Mouse (Mus musculus): ENCODE measurements around the gene Tnfsf9.

Tnfsf9 gene

DNA sequence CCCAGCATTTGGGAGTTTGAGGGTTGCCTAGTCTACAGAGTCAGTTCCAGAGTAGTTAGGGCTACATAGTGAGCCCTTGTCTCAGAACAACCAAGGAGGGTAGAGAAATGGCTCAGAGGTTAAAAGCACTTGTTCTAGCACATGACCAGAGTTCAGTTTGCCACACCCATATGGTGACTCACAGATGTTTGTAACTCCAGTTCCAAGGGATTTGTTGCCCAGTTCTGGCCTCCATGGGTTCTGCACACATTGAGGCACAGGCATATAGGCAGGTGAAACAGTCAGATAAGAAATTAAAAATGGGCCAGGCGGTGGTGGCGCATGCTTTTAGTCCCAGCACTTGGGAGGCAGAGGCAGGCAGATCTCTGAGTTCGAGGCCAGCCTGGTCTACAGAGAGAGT lies 10.9 kb upstream of the Tnfsf9 start:
- intact Hi-C loops (cut with DNase I), result no loop called here

DNA sequence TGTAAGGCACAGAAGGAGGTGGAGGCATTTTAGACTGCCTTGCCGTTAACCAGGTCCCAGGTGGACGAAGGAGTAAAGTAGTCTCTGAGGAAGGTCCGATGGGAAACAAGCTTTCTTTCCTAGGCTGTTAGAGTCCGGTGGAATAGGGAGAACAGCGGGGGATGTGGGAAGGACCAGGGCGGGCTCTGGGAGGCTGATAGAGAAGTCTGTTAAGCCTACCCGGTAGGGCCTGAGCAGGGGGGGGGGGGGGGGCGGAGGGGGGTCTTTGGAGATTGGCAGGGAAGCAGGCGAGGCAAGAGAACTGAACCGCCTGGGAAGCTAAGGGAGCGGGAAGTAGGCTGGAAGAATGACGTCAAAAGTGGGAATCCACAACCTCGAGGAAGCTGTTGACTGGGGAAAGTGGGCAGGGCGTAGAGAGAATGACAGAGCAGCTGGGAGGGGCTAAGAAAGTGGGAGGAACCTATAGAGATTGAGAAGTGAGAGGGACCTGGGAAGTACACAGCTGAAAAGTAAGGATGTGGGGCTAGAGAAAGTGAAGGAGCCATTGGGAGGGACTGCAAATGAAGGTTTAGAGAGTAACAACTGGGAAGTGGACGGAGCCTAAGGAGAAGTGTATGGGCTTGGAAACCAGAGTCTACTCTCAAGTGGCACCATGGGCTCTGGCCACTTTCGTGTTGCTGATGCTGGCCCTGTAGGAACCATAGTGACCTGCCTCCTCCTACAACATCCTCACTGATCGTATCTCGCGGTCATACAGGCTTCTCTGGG lies 9.1 kb upstream of the Tnfsf9 start:
- intact Hi-C loops (cut with DNase I), result loop anchor here (1.0 to 5.0 kb wide), 2 partner anchors 71 to 236 kb away; no protein-coding TSS in a partner anchor

DNA sequence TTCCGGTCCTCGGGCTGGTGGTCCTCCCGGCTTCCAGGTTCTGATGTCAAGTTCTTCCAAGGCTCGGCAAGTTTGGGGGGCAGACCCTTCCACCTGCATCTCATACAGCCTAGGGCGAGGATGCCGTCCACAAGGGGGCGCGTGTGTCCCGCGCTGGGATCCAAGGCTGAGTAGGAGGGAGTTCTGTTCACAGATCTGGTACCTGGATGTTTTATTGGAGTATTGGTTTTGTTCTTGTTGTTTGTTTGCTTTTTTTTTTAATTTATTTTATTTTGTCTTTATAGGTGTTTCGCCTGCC lies 8.6 kb upstream of the Tnfsf9 start:
- intact Hi-C loops (cut with DNase I), result loop anchor here (1.0 to 5.0 kb wide), 2 partner anchors 71 to 236 kb away; no protein-coding TSS in a partner anchor

DNA sequence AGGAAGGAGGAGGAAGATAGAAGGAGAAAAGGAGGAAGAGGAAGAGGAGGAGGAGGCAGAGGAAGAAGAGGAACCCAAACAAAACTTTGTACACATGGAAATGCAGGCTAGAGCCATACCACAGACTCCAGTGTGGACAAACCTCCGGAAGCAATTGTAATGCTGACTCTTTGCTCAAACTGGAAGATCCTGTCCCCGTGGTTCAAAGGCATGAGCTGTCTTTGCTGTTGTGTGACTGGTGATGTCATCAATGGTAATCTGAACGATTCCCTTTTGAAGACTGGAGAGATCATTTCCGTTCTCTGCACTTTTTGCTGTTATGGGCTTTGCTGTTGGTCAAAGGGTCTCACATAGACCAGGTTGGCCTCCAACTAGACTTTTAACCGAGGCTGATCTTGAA lies 6.8 kb upstream of the Tnfsf9 start:
- intact Hi-C loops (cut with DNase I), result loop anchor here (5.0 kb wide), 1 partner anchor 234 kb away; no protein-coding TSS in a partner anchor

DNA sequence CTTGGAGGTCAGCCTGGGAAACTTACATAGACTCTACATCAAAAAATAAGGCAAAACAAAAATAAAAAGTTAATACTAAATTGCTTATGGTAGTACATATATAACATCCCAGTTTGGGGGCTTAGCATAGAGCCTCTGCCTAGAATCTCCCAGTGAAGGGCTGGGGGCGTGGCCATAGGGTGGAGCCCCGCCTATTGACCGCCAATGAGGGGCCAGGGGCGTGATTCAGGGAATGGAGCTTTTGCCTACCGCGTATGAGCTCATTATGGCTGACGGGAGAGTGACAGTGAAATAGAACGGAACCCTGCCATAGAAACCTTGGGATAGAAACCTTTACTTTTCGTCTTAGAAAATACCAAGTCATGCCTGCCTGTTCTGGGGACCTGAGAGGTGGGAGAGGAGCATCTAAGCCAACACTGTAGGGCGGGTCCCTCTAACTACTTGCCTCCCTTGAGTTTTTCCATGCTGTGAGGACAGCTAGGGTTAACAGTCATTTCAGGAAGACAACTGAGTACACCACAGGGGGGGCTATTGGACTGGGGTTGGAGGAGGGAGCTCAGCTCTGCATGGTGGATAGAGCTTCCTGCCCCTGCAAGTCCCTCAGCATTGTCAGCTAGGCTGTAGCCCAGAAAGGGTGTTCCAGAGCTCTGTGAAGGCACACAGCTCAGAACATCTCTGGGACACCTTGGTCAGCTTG lies 5.3 kb upstream of the Tnfsf9 start:
- intact Hi-C loops (cut with DNase I), result loop anchor here (5.0 kb wide), 1 partner anchor 233 kb away; no protein-coding TSS in a partner anchor

DNA sequence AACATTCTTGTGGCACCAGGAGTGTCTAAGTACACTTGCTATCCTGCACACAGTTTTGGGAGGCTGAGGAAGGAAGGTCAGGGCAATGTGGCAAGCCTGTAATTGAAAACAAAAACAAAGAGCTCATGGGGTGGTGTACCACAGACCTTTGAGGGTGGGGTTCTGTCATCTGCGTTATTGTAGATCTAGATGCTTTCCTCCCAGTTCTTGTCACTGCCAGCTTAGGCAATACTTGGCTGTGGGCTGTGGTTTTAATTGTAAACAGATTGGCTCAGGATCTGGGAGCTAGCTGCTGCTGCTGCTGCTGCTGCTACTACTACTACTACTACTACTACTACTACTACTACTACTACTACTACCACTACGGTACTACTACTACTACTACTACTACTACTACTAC lies 2.8 kb upstream of the Tnfsf9 start:
- intact Hi-C loops (cut with DNase I), result no loop called here

DNA sequence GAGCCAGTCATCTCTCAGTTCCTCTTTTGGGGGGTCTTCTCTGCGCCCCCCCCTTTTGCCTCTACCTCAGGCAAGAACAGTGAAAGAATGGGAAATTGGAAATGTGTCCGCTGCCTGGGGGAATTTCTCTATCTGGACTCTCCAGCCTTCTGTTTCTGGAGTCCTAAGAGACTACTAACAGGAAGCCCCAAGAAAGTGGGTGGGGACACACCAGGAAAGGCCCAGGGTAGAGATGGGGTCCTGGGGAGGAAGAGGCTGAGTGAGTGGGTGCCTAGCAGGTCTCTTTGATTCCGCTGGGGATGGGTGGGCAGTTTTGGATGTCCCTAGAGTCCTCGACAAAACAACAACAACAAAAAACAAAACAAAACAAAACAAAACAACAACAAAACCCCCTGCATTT lies 629 bp upstream of the Tnfsf9 start:
- intact Hi-C loops (cut with DNase I), result no loop called here

DNA sequence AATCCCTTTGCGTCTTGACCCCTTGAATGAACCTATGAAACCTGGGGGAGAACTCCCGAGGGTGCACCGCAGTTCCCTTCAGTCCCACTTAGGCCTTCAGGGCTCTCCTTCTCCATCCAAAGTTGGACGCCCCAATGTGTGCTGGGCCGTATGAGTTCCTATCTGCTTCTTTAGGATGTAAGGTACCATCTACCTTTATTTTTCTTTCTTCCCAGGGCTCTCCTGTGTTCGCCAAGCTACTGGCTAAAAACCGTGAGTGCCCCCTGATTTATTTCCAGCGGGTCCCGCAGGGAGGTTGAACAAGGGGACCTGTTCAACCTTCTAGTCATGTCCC lies 877 bp downstream of the Tnfsf9 start:
- intact Hi-C loops (cut with DNase I), result no loop called here

DNA sequence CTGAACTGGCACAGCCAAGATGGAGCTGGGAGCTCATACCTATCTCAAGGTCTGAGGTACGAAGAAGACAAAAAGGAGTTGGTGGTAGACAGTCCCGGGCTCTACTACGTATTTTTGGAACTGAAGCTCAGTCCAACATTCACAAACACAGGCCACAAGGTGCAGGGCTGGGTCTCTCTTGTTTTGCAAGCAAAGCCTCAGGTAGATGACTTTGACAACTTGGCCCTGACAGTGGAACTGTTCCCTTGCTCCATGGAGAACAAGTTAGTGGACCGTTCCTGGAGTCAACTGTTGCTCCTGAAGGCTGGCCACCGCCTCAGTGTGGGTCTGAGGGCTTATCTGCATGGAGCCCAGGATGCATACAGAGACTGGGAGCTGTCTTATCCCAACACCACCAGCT lies 1.9 kb downstream of the Tnfsf9 start:
- intact Hi-C loops (cut with DNase I), result no loop called here

DNA sequence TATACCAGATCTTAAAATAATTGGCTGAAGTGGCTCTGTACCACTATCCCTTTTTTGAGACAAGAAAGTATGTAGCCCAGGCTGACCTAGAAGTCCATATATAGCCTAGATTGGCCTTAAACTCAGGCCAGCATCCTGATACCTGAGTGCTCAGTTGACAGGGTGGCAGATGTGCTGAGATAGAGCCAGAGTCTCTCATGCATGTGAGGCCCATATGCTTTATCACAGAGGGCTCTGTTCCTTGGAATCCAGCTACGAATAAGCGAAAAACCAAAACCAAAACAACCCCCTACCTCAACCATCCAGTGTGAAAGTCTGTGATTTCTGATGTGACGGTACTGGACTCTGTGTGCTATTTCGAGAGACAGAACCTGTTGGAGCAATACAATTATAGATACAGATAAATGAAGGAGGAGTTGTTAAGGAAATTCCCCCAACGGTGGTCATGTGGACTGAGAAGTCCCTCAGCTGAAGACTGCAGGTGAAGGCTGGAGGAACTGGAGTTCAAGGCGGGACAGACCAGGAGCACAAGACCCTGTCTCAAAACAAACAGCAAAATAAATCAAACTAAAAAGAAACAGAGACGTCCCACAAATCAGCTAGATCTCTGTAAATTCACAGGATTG lies 3.0 kb downstream of the Tnfsf9 start:
- intact Hi-C loops (cut with DNase I), result no loop called here

DNA sequence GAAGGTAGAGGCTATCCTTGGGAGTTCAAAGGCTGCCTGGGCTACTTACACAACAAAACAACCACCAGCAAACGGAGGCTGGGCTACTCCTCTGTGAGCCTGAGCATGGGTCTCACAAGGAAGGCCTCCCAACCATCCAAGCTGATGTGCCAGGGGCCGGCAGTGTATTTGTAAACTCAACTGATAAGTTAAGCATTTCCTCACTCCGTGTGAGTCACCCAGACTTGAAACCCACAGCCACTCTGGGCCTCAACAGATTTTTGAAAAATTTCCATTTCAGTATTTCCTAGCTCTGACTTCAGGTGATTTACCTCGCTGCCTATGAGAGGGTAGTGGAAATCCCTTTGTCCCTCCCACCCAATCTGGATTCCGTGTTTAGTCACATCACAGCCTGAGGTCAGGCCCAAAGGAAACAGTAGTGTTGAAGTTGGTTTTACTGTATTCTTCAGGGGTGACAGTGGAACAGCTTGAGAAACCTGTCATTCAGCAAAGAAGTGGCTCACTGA lies 3.6 kb downstream of the Tnfsf9 start:
- intact Hi-C loops (cut with DNase I), result no loop called here

DNA sequence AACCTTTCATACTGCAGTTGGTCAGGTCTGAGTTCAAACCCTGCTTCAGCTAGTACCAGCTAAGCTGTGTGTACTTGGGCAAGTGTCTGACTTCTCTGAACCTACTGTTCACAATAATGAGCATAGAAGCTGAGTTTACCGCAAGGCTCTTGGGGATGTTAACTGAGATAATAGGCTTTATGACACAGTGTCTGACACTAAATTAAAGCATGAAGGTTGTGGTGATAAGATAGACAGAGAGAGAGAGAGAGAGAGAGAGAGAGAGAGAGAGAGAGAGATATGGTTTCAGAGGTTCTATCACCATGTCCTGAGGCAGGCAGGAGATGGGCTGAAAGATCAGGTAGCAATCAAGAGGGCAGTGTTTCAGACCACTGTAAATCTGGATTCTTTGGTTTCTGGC lies 4.9 kb downstream of the Tnfsf9 start:
- intact Hi-C loops (cut with DNase I), result no loop called here

DNA sequence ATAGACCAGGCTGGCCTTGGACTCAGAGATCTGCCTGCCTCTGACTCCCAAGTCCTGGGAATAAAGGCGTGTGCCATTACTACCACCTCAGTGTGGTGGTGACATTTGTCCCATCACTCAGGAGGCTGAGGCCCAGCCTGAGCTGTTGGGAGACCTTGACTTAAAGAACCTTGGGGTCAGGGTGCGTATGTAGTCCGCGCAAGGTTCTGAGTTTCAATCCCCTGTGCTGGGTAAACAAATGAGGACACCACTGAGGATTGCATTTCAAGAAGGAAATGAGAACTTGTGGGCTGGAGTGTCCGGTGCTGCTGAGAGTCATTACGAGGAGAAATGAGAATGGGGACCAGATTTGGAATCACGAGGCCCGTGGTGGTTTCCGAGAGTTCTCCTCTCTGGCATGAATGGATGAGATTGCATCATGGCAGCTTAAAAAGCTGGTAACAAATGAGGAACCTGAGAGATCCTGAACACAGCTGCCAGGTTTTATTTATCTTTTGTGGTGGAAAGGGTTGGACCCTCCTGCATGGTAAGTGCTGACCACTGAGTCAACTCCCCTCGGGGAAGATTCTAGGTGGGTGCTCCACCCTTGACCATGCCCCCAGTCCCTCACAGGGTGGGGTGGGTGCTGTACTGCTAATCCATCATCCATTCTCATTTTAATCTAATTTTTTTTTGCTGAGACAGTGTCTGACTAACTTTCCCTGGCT lies 7.8 kb downstream of the Tnfsf9 start:
- intact Hi-C loops (cut with DNase I), result no loop called here

DNA sequence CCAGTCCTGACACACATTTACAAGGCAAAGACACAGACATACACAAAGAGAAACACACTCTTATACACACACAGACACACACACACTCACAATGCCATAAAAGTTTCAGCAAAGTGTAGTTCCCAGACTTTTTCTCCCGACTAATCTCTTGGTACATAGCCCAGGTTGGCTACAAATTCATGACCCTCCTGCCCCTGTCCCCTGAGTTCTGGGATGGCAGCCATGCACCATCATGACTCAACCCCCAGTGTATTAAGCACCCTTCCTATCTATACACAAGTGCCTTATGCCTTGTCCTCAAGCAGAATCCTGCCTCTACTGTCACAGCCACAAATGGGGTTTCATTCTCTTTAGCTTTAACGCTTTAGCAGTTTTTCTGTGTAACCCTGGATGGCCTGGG lies 11.7 kb downstream of the Tnfsf9 start:
- intact Hi-C loops (cut with DNase I), result no loop called here

DNA sequence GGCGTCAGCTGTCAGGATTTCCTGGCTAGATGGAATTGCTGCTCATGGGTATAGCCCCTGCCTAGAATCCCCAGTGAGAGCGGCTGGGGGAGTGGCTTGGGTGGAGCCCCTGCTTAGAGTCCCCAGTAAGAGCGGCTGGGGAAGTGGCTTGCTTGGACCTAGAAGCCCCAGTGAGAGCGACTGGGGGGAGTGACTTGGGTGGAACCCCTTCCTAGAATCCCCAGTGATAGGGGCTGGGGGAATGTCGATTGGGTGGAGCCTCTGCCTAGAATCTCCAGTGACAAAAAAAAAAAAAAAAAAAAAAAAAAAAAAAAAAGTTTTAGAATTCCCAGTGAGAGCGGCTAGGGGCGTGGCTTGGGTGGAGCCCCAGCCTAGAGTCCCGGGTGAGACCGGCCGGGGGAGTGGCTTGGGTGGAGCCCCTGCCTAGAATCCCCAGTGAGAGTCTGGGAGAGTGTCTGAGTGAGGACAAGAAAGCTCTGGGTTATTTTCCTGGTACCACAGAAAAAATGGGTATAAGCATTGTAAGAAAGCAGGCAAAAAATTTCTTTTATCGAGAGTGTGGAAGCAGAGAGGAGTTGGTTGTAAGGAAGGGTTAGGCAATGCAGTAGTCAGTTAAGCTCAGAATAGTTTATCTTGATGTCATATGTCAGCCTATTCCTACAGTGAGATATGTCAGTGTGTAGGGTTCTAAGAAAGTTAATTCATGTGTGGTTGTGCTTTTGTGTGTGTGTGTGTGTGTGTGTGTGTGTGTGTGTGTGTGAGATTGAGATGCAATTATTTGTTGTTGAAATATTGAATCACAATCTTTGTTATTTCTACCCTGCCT lies 13.6 kb downstream of the Tnfsf9 start:
- intact Hi-C loops (cut with DNase I), result no loop called here

DNA sequence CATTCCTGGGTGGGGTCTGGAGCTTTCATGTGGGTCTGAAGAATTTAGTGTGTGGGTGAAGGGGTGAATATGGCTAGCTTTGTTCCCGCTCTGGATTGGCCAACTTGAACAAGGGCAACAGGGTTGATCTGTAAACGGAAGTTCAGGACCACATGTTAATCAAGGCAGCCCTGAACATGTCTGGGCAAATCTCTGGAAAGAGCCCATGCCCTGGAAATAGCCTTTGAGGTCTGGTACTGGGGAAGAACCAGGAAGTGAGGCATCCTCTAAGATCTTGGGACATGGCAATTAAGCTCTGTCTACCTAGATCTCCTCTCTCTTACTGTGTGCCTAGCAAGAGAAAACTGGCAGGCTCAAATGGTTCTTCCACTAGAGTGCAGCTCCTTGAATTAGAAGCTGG lies 16.7 kb downstream of the Tnfsf9 start:
- intact Hi-C loops (cut with DNase I), result no loop called here

DNA sequence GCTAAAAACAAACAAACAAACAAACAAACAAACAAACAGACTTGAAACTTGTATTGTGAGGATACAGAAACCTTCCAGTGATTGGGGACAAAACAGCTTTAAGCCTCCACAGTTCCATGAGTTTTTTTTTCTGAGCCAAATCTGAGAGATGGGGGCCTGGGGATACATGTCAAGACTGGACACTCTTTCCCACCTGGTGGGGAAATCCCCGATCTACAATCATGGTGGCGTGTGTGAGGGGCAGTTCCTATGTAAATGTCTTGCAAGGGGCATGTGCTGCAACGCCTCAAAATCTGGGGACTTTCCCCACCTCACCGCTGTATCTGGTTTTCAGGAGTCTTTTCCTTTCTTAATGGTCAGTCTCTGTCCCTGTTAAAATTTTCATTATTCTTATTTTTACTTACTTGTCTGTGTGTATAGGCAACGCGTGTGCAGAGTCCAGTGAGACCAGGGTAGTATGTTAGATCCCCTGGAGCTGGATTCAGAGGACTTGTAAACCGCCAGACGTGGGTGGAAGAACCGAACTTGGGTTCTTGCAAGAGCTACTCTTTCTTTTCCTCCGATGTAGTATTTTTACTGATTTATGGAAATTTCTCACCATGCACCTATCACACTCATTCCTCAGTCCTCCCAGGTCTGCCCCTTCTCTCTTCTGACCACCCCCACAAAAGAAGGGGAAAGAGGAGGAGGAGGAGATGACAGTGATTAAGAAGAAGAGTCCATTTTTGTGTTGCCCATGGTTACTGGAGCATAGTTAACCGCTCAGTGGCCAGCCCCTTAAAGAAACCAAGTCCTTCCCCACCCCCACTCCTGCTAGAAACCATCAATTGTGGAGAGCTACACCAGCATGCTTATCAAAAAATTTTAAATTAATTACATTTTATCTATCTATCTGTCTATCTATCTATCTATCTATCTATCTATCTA lies 18.3 kb downstream of the Tnfsf9 start:
- intact Hi-C loops (cut with DNase I), result no loop called here

DNA sequence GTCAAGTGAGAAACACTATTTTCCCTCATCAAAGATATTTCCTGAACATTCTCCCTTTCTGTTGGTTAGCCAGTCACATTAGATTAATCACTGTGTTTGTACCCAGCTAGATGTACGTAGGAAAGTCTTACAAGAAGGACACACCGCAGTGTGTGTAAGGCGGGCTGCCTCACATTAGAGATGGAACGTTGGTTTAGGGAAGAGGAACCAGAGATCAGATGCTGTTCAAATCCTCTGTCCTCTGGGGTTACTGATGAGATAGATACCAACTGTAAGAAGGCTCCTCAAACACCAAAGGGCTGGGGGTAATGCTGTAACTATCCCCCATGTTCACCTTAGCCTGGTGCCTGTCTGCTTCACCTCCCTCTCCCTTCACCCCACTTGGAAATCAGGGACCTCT lies 19.7 kb downstream of the Tnfsf9 start:
- intact Hi-C loops (cut with DNase I), result no loop called here

DNA sequence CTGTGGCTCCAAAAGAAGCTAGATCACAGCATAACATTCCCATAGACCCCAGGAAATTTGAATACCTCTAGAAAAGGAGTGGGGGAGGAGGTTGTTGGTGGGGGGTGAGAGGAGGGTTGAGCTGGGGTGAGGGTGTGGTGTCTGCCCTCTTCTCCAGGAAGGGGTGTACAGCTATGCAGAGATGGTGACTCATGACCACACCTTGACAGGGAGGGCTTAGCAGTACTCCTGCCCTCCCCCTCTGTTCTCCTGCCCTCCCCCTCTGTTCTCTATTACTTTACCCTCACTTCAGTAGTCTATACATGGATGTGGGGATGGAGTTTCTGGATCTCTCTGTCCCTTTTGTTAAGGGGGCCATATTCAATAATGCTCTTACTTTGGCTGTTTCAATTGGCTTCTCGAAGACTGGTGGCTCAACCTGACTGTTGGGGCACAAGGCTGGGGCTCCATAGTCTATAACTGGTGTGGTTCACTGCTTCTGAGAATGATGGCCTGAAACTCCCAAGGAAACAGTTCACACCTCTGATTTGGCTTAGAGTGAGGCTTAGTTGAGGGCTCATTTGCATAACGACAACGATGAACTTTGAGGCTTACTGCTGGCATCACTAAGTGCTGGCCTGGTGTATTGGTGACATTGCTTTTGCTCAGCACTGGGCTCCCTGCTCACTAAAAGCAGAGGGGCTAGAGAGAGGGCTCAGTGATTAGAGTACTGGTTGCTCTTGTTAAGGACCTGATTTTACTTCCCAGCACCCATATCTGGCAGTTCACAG lies 20.9 kb downstream of the Tnfsf9 start:
- intact Hi-C loops (cut with DNase I), result no loop called here
